Mouse (Mus musculus): ENCODE data around the gene P2ry10.
"Not testable (repeated sequence)": the region's sequence is repeated elsewhere in the genome, so short reads cannot be mapped to it uniquely, and the experiment has no call there.

The P2ry10 gene

DNA sequence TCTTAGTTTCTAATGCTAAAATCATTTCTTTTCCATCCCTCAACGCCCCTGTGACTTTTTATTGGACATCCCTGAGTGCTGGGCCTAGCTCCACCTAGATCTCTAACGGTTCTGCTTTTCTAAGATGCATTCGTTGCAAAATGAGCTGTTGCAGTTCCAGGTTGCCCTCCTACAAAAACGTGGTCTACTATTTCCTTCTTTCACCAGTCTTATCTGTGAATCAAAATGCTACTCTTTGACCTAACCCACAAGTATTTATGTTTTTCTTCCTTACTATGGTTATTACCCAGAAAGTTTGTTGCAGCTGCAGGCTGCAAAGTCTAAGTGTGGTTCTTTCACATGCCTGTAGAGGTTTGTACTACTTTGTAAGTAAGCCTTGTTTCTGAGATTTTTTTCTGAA is at the start of gene P2ry10:
Gene P2ry10, plus strand, starts transcription at position 316 of the 400 bp plus-strand sequence.
- peak; percentile 50 for DNase-seq (ENCODE audit: low read depth, low spot score)
- no peaks in the 10 kb centered on the region for H3K36me3 ChIP-seq (ENCODE audit: control insufficient read depth, insufficient read depth, low read length, poor library complexity, severe bottlenecking)

DNA sequence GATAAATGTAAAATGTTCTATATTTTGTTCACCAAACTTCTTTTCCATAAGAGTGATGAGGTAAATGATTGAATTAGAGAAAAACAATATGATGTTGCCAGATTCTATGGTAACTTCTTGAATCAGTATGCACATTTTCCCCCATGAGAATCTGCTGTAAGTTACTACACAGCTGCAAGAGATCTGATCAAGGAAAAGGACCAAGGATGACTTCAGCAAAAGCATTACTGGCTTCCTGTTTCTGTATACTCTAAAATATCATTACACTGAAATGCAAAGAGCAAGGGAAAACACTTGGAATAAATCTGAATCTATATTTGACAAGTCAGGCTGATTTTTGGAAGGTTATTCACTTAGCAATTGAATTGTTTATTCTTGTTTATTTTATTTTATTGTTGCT is 49.1 kb upstream of the P2ry10 start:
- H3K27me3 ChIP-seq (ENCODE audit: control insufficient read depth, insufficient read depth, low read length, poor library complexity, severe bottlenecking): no peaks in the 10 kb centered on the region
- no peak for DNase-seq (ENCODE audit: low read depth, low spot score)
- H3K36me3 ChIP-seq (ENCODE audit: control insufficient read depth, insufficient read depth, low read length, poor library complexity, severe bottlenecking): no peaks in the 10 kb centered on the region

More for the DNA sequence above, at the start of gene P2ry10:
- H3K27me3 ChIP-seq (ENCODE audit: control insufficient read depth, insufficient read depth, low read length, poor library complexity, severe bottlenecking): no peaks in the 10 kb centered on the region

DNA sequence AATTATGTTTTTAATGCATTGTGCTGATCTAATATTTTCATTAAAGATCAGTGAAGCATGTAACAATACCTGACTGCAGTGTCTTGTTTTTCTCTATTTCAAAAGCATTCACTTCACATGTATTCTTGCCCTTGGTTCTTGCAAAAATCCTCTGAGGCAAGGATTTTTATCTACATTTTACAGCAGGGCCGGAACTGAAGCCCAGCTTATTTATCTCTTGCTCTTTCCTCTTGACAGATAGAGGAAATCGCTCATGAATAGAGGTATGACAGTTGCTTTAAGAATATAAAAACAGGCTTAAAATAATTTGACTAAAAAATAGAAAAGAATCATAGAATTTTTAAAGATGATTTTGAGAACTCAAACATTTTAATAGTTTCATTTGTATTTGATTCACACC is 48.7 kb upstream of the P2ry10 start:
- no peaks in the 10 kb centered on the region for H3K27me3 ChIP-seq (ENCODE audit: control insufficient read depth, insufficient read depth, low read length, poor library complexity, severe bottlenecking)
- no peak for DNase-seq (ENCODE audit: low read depth, low spot score)
- H3K36me3 ChIP-seq (ENCODE audit: control insufficient read depth, insufficient read depth, low read length, poor library complexity, severe bottlenecking): no peaks in the 10 kb centered on the region

DNA sequence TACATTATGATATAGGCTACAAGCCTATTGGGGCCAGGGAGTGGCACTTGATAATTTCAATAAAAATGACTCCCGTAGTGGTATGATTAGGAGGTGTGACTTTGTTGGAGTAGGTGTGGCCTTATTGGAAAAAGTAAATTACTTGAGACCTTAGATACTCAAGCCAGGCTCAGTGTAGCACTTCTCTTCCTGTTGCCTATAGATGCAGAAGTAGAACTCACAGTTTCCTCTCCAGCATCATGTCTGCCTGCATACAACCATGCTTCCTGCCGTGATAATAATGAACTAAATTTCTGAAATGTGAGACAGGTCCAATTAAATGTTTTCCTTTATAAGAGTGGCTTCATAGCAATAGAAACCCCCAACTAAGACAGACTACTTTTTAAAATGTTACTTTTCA is 45.9 kb upstream of the P2ry10 start:
- peak; percentile 41 for DNase-seq (ENCODE audit: low read depth, low spot score)

GRCm38 (mm10) chrX:107083407-107083806 is 4.9 kb upstream of the P2ry10 start:
- H3K36me3 ChIP-seq (ENCODE audit: control insufficient read depth, insufficient read depth, low read length, poor library complexity, severe bottlenecking); H3K27me3 ChIP-seq (ENCODE audit: control insufficient read depth, insufficient read depth, low read length, poor library complexity, severe bottlenecking); DNase-seq (ENCODE audit: low read depth, low spot score): not testable (repeated sequence)

More for the DNA sequence above, 45.9 kb upstream of the P2ry10 start:
- Histone ChIP-seq H3K27me3 (ENCODE audit: control insufficient read depth, insufficient read depth, low read length, poor library complexity, severe bottlenecking) (no peaks in the 10 kb centered on the region), H3K36me3 (ENCODE audit: control insufficient read depth, insufficient read depth, low read length, poor library complexity, severe bottlenecking) (no peaks in the 10 kb centered on the region)

- Histone ChIP-seq H3K36me3 (ENCODE audit: control insufficient read depth, insufficient read depth, low read length, poor library complexity, severe bottlenecking) (no peaks in the 10 kb centered on the region), H3K27me3 (ENCODE audit: control insufficient read depth, insufficient read depth, low read length, poor library complexity, severe bottlenecking) (no peaks in the 10 kb centered on the region)
- peak; percentile 59 for DNase-seq (ENCODE audit: low read depth, low spot score)
These were observed 4.0 kb upstream of the P2ry10 start for GRCm38 (mm10) chrX:107084320-107084719.

- peak; percentile 82 for DNase-seq (ENCODE audit: low read depth, low spot score)
- Histone ChIP-seq H3K27me3 (ENCODE audit: control insufficient read depth, insufficient read depth, low read length, poor library complexity, severe bottlenecking) (no peaks in the 10 kb centered on the region), H3K36me3 (ENCODE audit: control insufficient read depth, insufficient read depth, low read length, poor library complexity, severe bottlenecking) (no peaks in the 10 kb centered on the region)
These were observed 839 bp downstream of the P2ry10 start for GRCm38 (mm10) chrX:107089131-107089530.

DNA sequence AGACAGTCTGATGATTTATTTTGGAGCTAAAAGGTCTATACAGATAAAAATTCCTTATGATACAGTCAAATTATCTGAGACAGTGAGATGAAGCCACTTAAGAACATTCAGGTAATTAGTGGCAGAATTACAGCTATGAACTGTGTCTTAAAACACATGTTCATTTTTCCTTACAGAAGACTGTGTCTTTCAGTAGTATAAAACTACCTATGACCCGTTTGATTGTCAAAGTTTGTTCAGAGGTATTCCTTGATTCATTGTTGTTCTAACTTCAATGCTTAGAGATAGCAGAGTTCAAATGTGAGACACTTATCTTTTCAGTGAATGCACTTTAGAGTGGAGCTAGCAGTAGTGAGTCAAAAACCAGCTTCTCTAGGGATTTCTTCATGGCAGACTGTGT is 1.6 kb downstream of the P2ry10 start:
- DNase-seq (ENCODE audit: low read depth, low spot score): no peak
- Histone ChIP-seq H3K36me3 (ENCODE audit: control insufficient read depth, insufficient read depth, low read length, poor library complexity, severe bottlenecking) (no peaks in the 10 kb centered on the region), H3K27me3 (ENCODE audit: control insufficient read depth, insufficient read depth, low read length, poor library complexity, severe bottlenecking) (no peaks in the 10 kb centered on the region)

DNA sequence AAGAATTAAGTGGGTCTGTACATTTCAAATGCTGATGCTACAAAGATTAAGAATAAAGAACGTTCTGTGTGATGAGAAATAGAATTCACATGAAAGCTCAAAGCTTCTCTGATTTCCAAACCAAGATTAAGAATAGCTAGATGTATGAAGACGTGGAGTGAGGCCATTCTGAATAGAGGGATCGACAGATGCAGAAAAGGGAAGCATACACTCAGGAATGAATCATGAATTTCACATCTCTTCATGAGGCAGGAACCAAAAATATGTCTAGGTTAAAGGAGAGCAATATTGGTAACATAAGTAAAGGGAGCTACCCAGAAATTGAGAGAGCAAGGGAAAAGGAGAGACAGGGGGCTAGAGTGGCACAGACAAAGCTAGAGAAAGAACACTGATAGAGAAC is 7.3 kb downstream of the P2ry10 start:
- H3K27me3 ChIP-seq (ENCODE audit: control insufficient read depth, insufficient read depth, low read length, poor library complexity, severe bottlenecking): no peaks in the 10 kb centered on the region
- H3K36me3 ChIP-seq (ENCODE audit: control insufficient read depth, insufficient read depth, low read length, poor library complexity, severe bottlenecking): no peaks in the 10 kb centered on the region
- DNase-seq (ENCODE audit: low read depth, low spot score): no peak

- DNase-seq (ENCODE audit: low read depth, low spot score): no peak
- Histone ChIP-seq H3K27me3 (ENCODE audit: control insufficient read depth, insufficient read depth, low read length, poor library complexity, severe bottlenecking) (no peaks in the 10 kb centered on the region), H3K36me3 (ENCODE audit: control insufficient read depth, insufficient read depth, low read length, poor library complexity, severe bottlenecking) (no peaks in the 10 kb centered on the region)
These were observed 28.0 kb downstream of the P2ry10 start for GRCm38 (mm10) chrX:107116333-107116732.

- Histone ChIP-seq H3K36me3 (ENCODE audit: control insufficient read depth, insufficient read depth, low read length, poor library complexity, severe bottlenecking) (no peaks in the 10 kb centered on the region), H3K27me3 (ENCODE audit: control insufficient read depth, insufficient read depth, low read length, poor library complexity, severe bottlenecking) (no peaks in the 10 kb centered on the region)
- no peak for DNase-seq (ENCODE audit: low read depth, low spot score)
These were observed 28.7 kb downstream of the P2ry10 start for GRCm38 (mm10) chrX:107116987-107117386.

DNA sequence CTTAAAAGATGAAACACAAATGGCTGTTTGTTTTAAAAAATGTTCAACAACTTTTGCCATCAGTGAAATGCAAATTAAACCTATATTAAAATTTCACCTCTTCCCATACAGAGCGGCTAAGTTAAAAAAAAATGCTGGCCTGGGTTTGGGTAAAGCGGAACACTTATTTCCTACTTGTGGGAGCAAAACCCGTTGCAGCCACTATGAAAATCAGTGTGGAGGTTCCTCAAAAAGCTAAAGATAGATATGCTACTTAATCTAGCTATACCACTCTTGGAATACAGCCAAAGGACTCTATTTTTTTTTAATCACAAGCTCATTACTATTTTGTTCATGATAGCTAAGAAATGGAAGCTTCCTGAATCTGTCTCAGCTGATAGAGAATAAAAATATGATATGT is 54.9 kb downstream of the P2ry10 start:
- no peak for DNase-seq (ENCODE audit: low read depth, low spot score)
- Histone ChIP-seq H3K36me3 (ENCODE audit: control insufficient read depth, insufficient read depth, low read length, poor library complexity, severe bottlenecking) (no peaks in the 10 kb centered on the region), H3K27me3 (ENCODE audit: control insufficient read depth, insufficient read depth, low read length, poor library complexity, severe bottlenecking) (no peaks in the 10 kb centered on the region)

DNA sequence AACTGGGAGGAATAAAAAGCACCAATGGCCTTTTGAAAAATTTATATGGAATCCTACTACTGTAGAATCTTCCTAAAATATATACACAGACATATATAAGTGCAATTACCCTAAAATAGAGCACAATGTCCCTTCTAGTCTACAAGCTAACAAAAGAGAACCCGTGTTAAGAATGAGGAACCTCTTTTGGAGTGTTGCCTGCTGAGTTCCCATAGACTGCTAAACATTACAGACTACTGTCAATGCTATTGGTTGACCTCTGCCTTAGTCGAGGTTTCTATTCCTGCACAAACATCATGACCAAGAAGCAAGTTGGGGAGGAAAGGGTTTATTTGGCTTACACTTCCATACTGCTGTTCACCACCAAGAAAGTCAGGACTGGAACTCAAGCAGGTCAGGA is 55.6 kb downstream of the P2ry10 start:
- H3K36me3 ChIP-seq (ENCODE audit: control insufficient read depth, insufficient read depth, low read length, poor library complexity, severe bottlenecking): no peaks in the 10 kb centered on the region
- no peak for DNase-seq (ENCODE audit: low read depth, low spot score)
- no peaks in the 10 kb centered on the region for H3K27me3 ChIP-seq (ENCODE audit: control insufficient read depth, insufficient read depth, low read length, poor library complexity, severe bottlenecking)

- DNase-seq (ENCODE audit: low read depth, low spot score): peak; percentile 44
- H3K27me3 ChIP-seq (ENCODE audit: control insufficient read depth, insufficient read depth, low read length, poor library complexity, severe bottlenecking): no peaks in the 10 kb centered on the region
These were observed 60.4 kb downstream of the P2ry10 start, which contains the start of gene P2ry10b for GRCm38 (mm10) chrX:107148681-107149080. P2ry10b (plus strand) TSS chrX:107148927.

GRCm38 (mm10) chrX:107149391-107149993 is 61.2 kb downstream of the P2ry10 start:
- Histone ChIP-seq H3K27me3 (ENCODE audit: control insufficient read depth, insufficient read depth, low read length, poor library complexity, severe bottlenecking) (no peaks in the 10 kb centered on the region), H3K36me3 (ENCODE audit: control insufficient read depth, insufficient read depth, low read length, poor library complexity, severe bottlenecking) (no peaks in the 10 kb centered on the region)
- DNase-seq (ENCODE audit: low read depth, low spot score): peak; percentile 56

More at GRCm38 (mm10) chrX:107148681-107149080, 60.4 kb downstream of the P2ry10 start, which contains the start of gene P2ry10b:
- H3K36me3 ChIP-seq (ENCODE audit: control insufficient read depth, insufficient read depth, low read length, poor library complexity, severe bottlenecking): no peaks in the 10 kb centered on the region

- DNase-seq (ENCODE audit: low read depth, low spot score): peak; percentile 18
- H3K36me3 ChIP-seq (ENCODE audit: control insufficient read depth, insufficient read depth, low read length, poor library complexity, severe bottlenecking): no peaks in the 10 kb centered on the region
- H3K27me3 ChIP-seq (ENCODE audit: control insufficient read depth, insufficient read depth, low read length, poor library complexity, severe bottlenecking): no peaks in the 10 kb centered on the region
These were observed 61.7 kb downstream of the P2ry10 start for GRCm38 (mm10) chrX:107150027-107150426.

Measured in splenic B cell, adult 2 months (primary cell).